Mouse (Mus musculus) adrenal gland, postnatal 25 days (tissue): ENCODE results near the gene Sec31b. TPM values are rescaled to one million over a fixed set of nuclear protein-coding genes. Genes with fewer than 3 reads are reported as not detected.

Experiments used
- DNase-seq: peaks from one replicate; pipeline ENCODE4 v3.0.0; 2021; ENCODE audit warnings: mixed read lengths
- total RNA-seq: library from RNA; stranded (reverse); gene quantifications from 2 replicates; pipeline ENCODE4 v1.2.3, GENCODE M21; 2021

Gene Sec31b
- total RNA-seq, 1 experiment from 2014 or later: 5.1 TPM

- DNase-seq: no peak
Observed at GRCm38 (mm10) chr19:44475268-44475667, 70.4 kb downstream of the Sec31b start.

GRCm38 (mm10) chr19:44474158-44474557, 71.5 kb downstream of the Sec31b start:
- DNase-seq: peak; percentile 88

Other genes starting within 250 kb of the Sec31b start
- 5.5 and 6.4 TPM in 2 replicates for gene Scd4, start 212.8 kb downstream of the Sec31b start, total RNA-seq
- 1,091 and 1,950 TPM in 2 replicates for gene Scd1, start 138.0 kb downstream of the Sec31b start, total RNA-seq
- gene Wnt8b, start 52.4 kb downstream of the Sec31b start, total RNA-seq: 0.39 TPM in 1 of 2 replicates, not detected in the other
- gene Gm20538, start 7.0 kb upstream of the Sec31b start, total RNA-seq: not detected in 2 replicates
- 457 and 562 TPM in 2 replicates for gene Ndufb8, start 9.6 kb upstream of the Sec31b start, total RNA-seq
- 27.6 and 30.4 TPM in 2 replicates for gene Hif1an, start 17.0 kb upstream of the Sec31b start, total RNA-seq
- gene Pax2, start 210.2 kb upstream of the Sec31b start, total RNA-seq: not detected in 2 replicates